Mouse (Mus musculus) limb, embryonic 10.5 days (tissue): ENCODE results near the gene Mrpl48. TPM values are rescaled to one million over a fixed set of nuclear protein-coding genes. Genes with fewer than 3 reads are reported as not detected.
A peak's percentile ranks its signal among the peaks of the same experiment; 100 is the strongest.

ENCODE experiments used
- DNase-seq: peaks from one replicate; pipeline ENCODE4 v3.0.0-alpha.2; 2017; ENCODE audit warnings: low spot score
- H3K27ac ChIP-seq: fragments of 300-500 bp; sonication (generic); 2 replicates; pipeline ENCODE4 v1.5.1; 2016; ENCODE audit warnings: mild to moderate bottlenecking
- H3K27me3 ChIP-seq: fragments of 300-500 bp; sonication (generic); 2 replicates; pipeline ENCODE4 v1.6.1; 2016; ENCODE audit warnings: low read depth, mild to moderate bottlenecking; ENCODE audit not compliant: poor library complexity, severe bottlenecking
- H3K36me3 ChIP-seq: fragments of 300-500 bp; sonication (generic); 2 replicates; pipeline ENCODE4 v1.6.1; 2016; ENCODE audit warnings: mild to moderate bottlenecking, moderate library complexity
- H3K4me1 ChIP-seq: fragments of 300-500 bp; sonication (generic); 2 replicates; pipeline ENCODE4 v1.6.1; 2016
- H3K4me3 ChIP-seq: fragments of 300-500 bp; sonication (generic); 2 replicates; pipeline ENCODE4 v1.5.1; 2016; ENCODE audit warnings: mild to moderate bottlenecking, moderate library complexity
- H3K9me3 ChIP-seq: fragments of 300-500 bp; sonication (generic); replicated peaks from 2 replicates; pipeline ENCODE4 v1.6.1; 2016; ENCODE audit warnings: mild to moderate bottlenecking
- WGBS: fragments of 180-500 bp; shearing (Covaris S2); methylation state at CpG from one replicate; pipeline ENCODE4 v1.1.7; 2016; 5-methylcytosine and 5-hydroxymethylcytosine counted together
- polyA plus RNA-seq: library from polyadenylated mRNA; unstranded; fragments of >200 nt; fragmentation: Nextera tagmentation; extraction: Ambion mirVana; gene quantifications from 2 replicates; pipeline ENCODE4 v1.2.1, GENCODE M21; 2016

The Mrpl48 gene
- polyA plus RNA-seq, 1 experiment from 2014 or later: 59.5 TPM

GRCm38 (mm10) chr7:100547631-100548030 is 60.5 kb downstream of the Mrpl48 start:
- Histone ChIP-seq H3K9me3 (no peaks in the 10 kb centered on the region), H3K4me3 (no peak overlapping the region), H3K27me3 (no peaks in the 10 kb centered on the region), H3K27ac (no peak overlapping the region), H3K36me3 (peaks cover 18% of the 10 kb centered on the region; the same call in 1 of the 2 replicates), H3K4me1 (no peaks in the 10 kb centered on the region)
- DNase-seq: no peak
- 84% methylated on average over 4 of the region's 4 CpGs for WGBS

- Histone ChIP-seq H3K4me1 (no peaks in the 10 kb centered on the region), H3K27ac (no peak overlapping the region), H3K27me3 (no peaks in the 10 kb centered on the region), H3K36me3 (peaks cover 19% of the 10 kb centered on the region), H3K4me3 (no peak overlapping the region), H3K9me3 (no peaks in the 10 kb centered on the region)
- 71% methylated on average over 1 of the region's 1 CpGs for WGBS
- DNase-seq: no peak
Observed at GRCm38 (mm10) chr7:100544437-100544836, 63.7 kb downstream of the Mrpl48 start.

- Histone ChIP-seq H3K4me1 (peaks cover 14% of the 10 kb centered on the region), H3K27ac (no peak overlapping the region), H3K36me3 (peaks cover 20% of the 10 kb centered on the region), H3K27me3 (no peaks in the 10 kb centered on the region), H3K4me3 (no peak overlapping the region), H3K9me3 (no peaks in the 10 kb centered on the region)
- WGBS: 96% methylated on average over 9 of the region's 9 CpGs
- DNase-seq: no peak
Observed at GRCm38 (mm10) chr7:100539516-100539915, 68.6 kb downstream of the Mrpl48 start.

GRCm38 (mm10) chr7:100537519-100537902 is 70.6 kb downstream of the Mrpl48 start:
- H3K36me3 ChIP-seq: peaks cover 20% of the 10 kb centered on the region
- 36% methylated on average over 7 of the region's 7 CpGs for WGBS
- H3K4me3 ChIP-seq: peak overlapping the region; percentile 85
- peak overlapping the region; percentile 88 for H3K27ac ChIP-seq
- no peaks in the 10 kb centered on the region for H3K9me3 ChIP-seq
- DNase-seq: no peak
- peaks cover 14% of the 10 kb centered on the region for H3K4me1 ChIP-seq
- H3K27me3 ChIP-seq: no peaks in the 10 kb centered on the region

- Histone ChIP-seq H3K4me3 (peak within 1 kb of the TSS; percentile 85), H3K4me1 (peaks cover 14% of the 10 kb centered on the region), H3K27me3 (no peaks in the 10 kb centered on the region), H3K9me3 (no peaks in the 10 kb centered on the region), H3K36me3 (peaks cover 20% of the 10 kb centered on the region), H3K27ac (peak within 1 kb of the TSS; percentile 88)
- DNase-seq: peak; percentile 94
- under 1% methylated on average over 33 of the region's 33 CpGs for WGBS
Observed at GRCm38 (mm10) chr7:100536804-100537518, 71.1 kb downstream of the Mrpl48 start, which contains the start of gene Coa4. Gene Coa4 (plus strand): TSS chr7:100537071.

- WGBS: 88% methylated on average over 2 of the region's 2 CpGs
- Histone ChIP-seq H3K4me3 (peak overlapping the region; percentile 85; the same call in 1 of the 2 replicates), H3K27ac (no peak overlapping the region), H3K9me3 (no peaks in the 10 kb centered on the region), H3K27me3 (no peaks in the 10 kb centered on the region), H3K4me1 (peaks cover 14% of the 10 kb centered on the region), H3K36me3 (peaks cover 20% of the 10 kb centered on the region)
- no peak for DNase-seq
Observed at GRCm38 (mm10) chr7:100535831-100536230, 72.3 kb downstream of the Mrpl48 start.

- no peaks in the 10 kb centered on the region for H3K9me3 ChIP-seq
- H3K4me3 ChIP-seq: no peak overlapping the region
- 90% methylated on average over 3 of the region's 3 CpGs for WGBS
- H3K4me1 ChIP-seq: peaks cover 14% of the 10 kb centered on the region
- no peak for DNase-seq
- H3K27me3 ChIP-seq: no peaks in the 10 kb centered on the region
- H3K27ac ChIP-seq: no peak overlapping the region
- peaks cover 5% of the 10 kb centered on the region for H3K36me3 ChIP-seq
Observed at GRCm38 (mm10) chr7:100534216-100534615, 73.9 kb downstream of the Mrpl48 start.

- H3K9me3 ChIP-seq: no peaks in the 10 kb centered on the region
- H3K4me1 ChIP-seq: peaks cover 14% of the 10 kb centered on the region
- no peak for DNase-seq
- no peaks in the 10 kb centered on the region for H3K27me3 ChIP-seq
- H3K27ac ChIP-seq: no peak overlapping the region
- 80% methylated on average over 2 of the region's 2 CpGs for WGBS
- H3K4me3 ChIP-seq: no peak overlapping the region
- no peaks in the 10 kb centered on the region for H3K36me3 ChIP-seq
Observed at GRCm38 (mm10) chr7:100533503-100533902, 74.6 kb downstream of the Mrpl48 start.

- Histone ChIP-seq H3K9me3 (no peaks in the 10 kb centered on the region), H3K36me3 (no peaks in the 10 kb centered on the region), H3K27me3 (no peaks in the 10 kb centered on the region), H3K27ac (no peak overlapping the region), H3K4me3 (no peak overlapping the region), H3K4me1 (no peaks in the 10 kb centered on the region)
- no peak for DNase-seq
- 92% methylated on average over 5 of the region's 5 CpGs for WGBS
Observed at GRCm38 (mm10) chr7:100530766-100531165, 77.3 kb downstream of the Mrpl48 start.

- 76% methylated on average over 8 of the region's 8 CpGs for WGBS
Observed at GRCm38 (mm10) chr7:100524669-100525068, 83.4 kb downstream of the Mrpl48 start.

GRCm38 (mm10) chr7:100522222-100522621 is 85.9 kb downstream of the Mrpl48 start:
- no peaks in the 10 kb centered on the region for H3K9me3 ChIP-seq
- no peak overlapping the region for H3K27ac ChIP-seq
- H3K36me3 ChIP-seq: no peaks in the 10 kb centered on the region
- no peaks in the 10 kb centered on the region for H3K27me3 ChIP-seq
- no peaks in the 10 kb centered on the region for H3K4me1 ChIP-seq
- no peak overlapping the region for H3K4me3 ChIP-seq
- DNase-seq: no peak
- 83% methylated on average over 3 of the region's 3 CpGs for WGBS

More at GRCm38 (mm10) chr7:100524669-100525068, 83.4 kb downstream of the Mrpl48 start:
- Histone ChIP-seq H3K36me3 (no peaks in the 10 kb centered on the region), H3K4me3 (no peak overlapping the region), H3K27me3 (no peaks in the 10 kb centered on the region), H3K27ac (no peak overlapping the region), H3K9me3 (no peaks in the 10 kb centered on the region), H3K4me1 (no peaks in the 10 kb centered on the region)
- no peak for DNase-seq

GRCm38 (mm10) chr7:100520663-100521285 is 87.3 kb downstream of the Mrpl48 start:
- no peak overlapping the region for H3K4me3 ChIP-seq
- no peaks in the 10 kb centered on the region for H3K27me3 ChIP-seq
- no peak overlapping the region for H3K27ac ChIP-seq
- H3K36me3 ChIP-seq: no peaks in the 10 kb centered on the region
- WGBS: 25% methylated on average over 10 of the region's 10 CpGs
- no peaks in the 10 kb centered on the region for H3K9me3 ChIP-seq
- peak; percentile 92 for DNase-seq
- no peaks in the 10 kb centered on the region for H3K4me1 ChIP-seq

GRCm38 (mm10) chr7:100520204-100520603 is 87.9 kb downstream of the Mrpl48 start:
- H3K4me3 ChIP-seq: no peak overlapping the region

More at GRCm38 (mm10) chr7:100520204-100520603, 87.9 kb downstream of the Mrpl48 start:
- no peaks in the 10 kb centered on the region for H3K9me3 ChIP-seq
- no peak for DNase-seq
- H3K36me3 ChIP-seq: no peaks in the 10 kb centered on the region
- H3K27ac ChIP-seq: no peak overlapping the region
- H3K4me1 ChIP-seq: no peaks in the 10 kb centered on the region
- no peaks in the 10 kb centered on the region for H3K27me3 ChIP-seq
- WGBS: 73% methylated on average over 7 of the region's 7 CpGs
